Mouse (Mus musculus): Measurements from ENCODE around the gene Tspan31.

DNA sequence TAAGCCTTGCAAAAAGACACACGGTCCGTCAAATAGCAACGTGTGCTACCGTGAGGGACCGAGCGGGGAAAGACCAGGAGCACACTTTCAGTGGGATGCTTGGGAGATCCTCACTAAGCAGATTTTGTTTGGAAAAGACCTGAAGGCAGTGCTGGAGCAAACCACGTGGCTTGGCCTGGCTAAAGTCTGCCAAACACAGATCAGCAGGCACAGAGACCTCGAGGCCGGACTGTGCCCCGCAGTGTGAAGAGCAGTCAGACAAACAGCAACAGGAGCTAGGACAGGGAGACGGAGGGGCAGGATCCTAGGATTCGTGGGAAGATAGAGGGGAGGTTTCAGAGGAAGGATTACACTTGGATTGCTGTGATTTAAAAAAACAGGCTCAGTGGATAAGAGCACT lies 33.8 kb downstream of the Tspan31 start:
- TF ChIP-seq GATA1 (IDR thresholded peaks at IDR 0.05; ENCODE audit: borderline replicate concordance, low read length) = no peak
- TF ChIP-seq FLI1 (IDR thresholded peaks at IDR 0.05; ENCODE audit: low read length) = no peak
